Mouse (Mus musculus) lung, embryonic 14.5 days (tissue): Measurements from ENCODE around the gene Hepacam. TPM values are rescaled to one million over a fixed set of nuclear protein-coding genes. Genes with fewer than 3 reads are reported as not detected.

Experiments used
- ATAC-seq: fragments of 200-750 bp; cut with Nextera tagmentation; 2 replicates; pipeline ENCODE4 v1.8.0; 2017; ENCODE audit warnings: mild to moderate bottlenecking, moderate TSS enrichment, moderate library complexity; ENCODE audit not compliant: insufficient read depth
- DNase-seq: peaks from one replicate; pipeline ENCODE4 v3.0.0-alpha.2; 2015
- H3K27ac ChIP-seq: fragments of 300-500 bp; sonication (generic); 2 replicates; pipeline ENCODE4 v1.5.1; 2014; ENCODE audit warnings: low read depth, mild to moderate bottlenecking, moderate library complexity
- H3K27me3 ChIP-seq: fragments of 300-500 bp; sonication (generic); 2 replicates; pipeline ENCODE4 v1.6.1; 2014; ENCODE audit warnings: low read length, control low read depth; ENCODE audit not compliant: insufficient read depth
- H3K36me3 ChIP-seq: fragments of 300-500 bp; sonication (generic); 2 replicates; pipeline ENCODE4 v1.6.1; 2014; ENCODE audit warnings: control low read depth; ENCODE audit not compliant: insufficient read depth
- H3K4me1 ChIP-seq: fragments of 300-500 bp; sonication (generic); 2 replicates; pipeline ENCODE4 v1.6.1; 2014; ENCODE audit warnings: antibody characterized with exemption, control low read depth; ENCODE audit not compliant: insufficient read depth
- H3K4me2 ChIP-seq: fragments of 300-500 bp; sonication (generic); 2 replicates; pipeline ENCODE4 v1.6.1; 2014; ENCODE audit warnings: mild to moderate bottlenecking
- H3K4me3 ChIP-seq: fragments of 300-500 bp; sonication (generic); 2 replicates; pipeline ENCODE4 v1.5.1; 2014; ENCODE audit warnings: low read depth, low read length
- H3K9ac ChIP-seq: fragments of 300-500 bp; sonication (generic); 2 replicates; pipeline ENCODE4 v1.6.1; 2014
- H3K9me3 ChIP-seq: fragments of 300-500 bp; sonication (generic); 2 replicates; pipeline ENCODE4 v1.6.1; 2016; ENCODE audit warnings: low read depth, low read length, control low read depth
- CTCF ChIP-seq: IDR thresholded peaks from 2 replicates; pipeline ENCODE4 v1.5.1; 2016; ENCODE audit warnings: antibody characterized with exemption, low read depth
- WGBS: fragments of 180-500 bp; shearing (Covaris S2); extraction: QIAGEN DNeasy Blood & Tissue Kit; methylation state at CpG from one replicate; pipeline ENCODE4 v1.1.7; 2014; 5-methylcytosine and 5-hydroxymethylcytosine counted together
- polyA plus RNA-seq: library from polyadenylated mRNA; unstranded; fragments of >200 nt; fragmentation: Nextera tagmentation; extraction: Ambion mirVana; gene quantifications from 2 replicates; pipeline ENCODE4 v1.2.1, GENCODE M21; 2014

Gene Hepacam
- polyA plus RNA-seq = 0.07 TPM in 1 of 2 replicates, not detected in the other

GRCm38 (mm10) chr9:37367301-37368080, at the start of gene Hepacam:
Gene Hepacam, plus strand, starts transcription at chr9:37367351.
- H3K4me3 ChIP-seq = no peak within 1 kb of the TSS
- WGBS = 76% methylated on average over 17 of the region's 17 CpGs
- no peak within 1 kb of the TSS for H3K9ac ChIP-seq
- H3K4me1 ChIP-seq = no peaks in the 10 kb centered on the region
- no peak within 1 kb of the TSS for H3K4me2 ChIP-seq
- no peak within 1 kb of the TSS for H3K27ac ChIP-seq
- H3K9me3 ChIP-seq = no peaks in the 10 kb centered on the region
- H3K27me3 ChIP-seq = no peaks in the 10 kb centered on the region
- no peak for ATAC-seq
- no peak for DNase-seq
- no peak for TF ChIP-seq CTCF
- H3K36me3 ChIP-seq = no peaks in the 10 kb centered on the region

GRCm38 (mm10) chr9:37329456-37329855, 37.7 kb upstream of the Hepacam start:
- no peak overlapping the region for H3K4me3 ChIP-seq
- no peaks in the 10 kb centered on the region for H3K4me1 ChIP-seq
- peak; percentile 37 for DNase-seq
- TF ChIP-seq CTCF = peak; percentile 61
- no peak overlapping the region for H3K4me2 ChIP-seq
- 46% methylated on average over 3 of the region's 3 CpGs for WGBS
- no peak overlapping the region for H3K9ac ChIP-seq
- no peaks in the 10 kb centered on the region for H3K9me3 ChIP-seq
- no peak overlapping the region for H3K27ac ChIP-seq
- H3K36me3 ChIP-seq = no peaks in the 10 kb centered on the region
- ATAC-seq = no peak
- no peaks in the 10 kb centered on the region for H3K27me3 ChIP-seq

DNA sequence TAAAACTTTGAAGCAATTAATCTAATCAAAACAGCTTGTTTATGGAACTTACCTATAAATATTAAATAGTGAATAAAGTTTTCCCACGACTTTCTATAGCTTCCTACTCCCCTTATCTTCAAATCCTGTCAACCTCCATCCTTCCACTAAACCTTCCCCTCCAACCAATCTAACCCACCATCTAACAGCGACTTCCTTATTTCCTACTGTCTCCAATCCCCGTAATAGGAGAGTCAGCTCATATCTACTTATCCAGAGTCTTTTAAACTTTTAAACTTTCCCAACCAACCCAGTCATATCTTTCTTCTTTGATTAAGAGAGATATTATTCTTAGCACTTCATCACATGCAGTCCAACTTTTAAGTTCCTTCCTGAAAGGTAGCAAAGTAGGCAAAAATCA, 21.7 kb upstream of the Hepacam start:
- no peak for ATAC-seq
- Histone ChIP-seq H3K4me3 (no peak overlapping the region), H3K27ac (no peak overlapping the region), H3K4me1 (no peaks in the 10 kb centered on the region), H3K9ac (no peak overlapping the region), H3K36me3 (0 out of 2 replicates have a peak, but pooled peaks cover 11% of the 10 kb centered on the region), H3K4me2 (no peak overlapping the region), H3K9me3 (no peaks in the 10 kb centered on the region), H3K27me3 (no peaks in the 10 kb centered on the region)
- 64% methylated on average over 3 of the region's 3 CpGs for WGBS
- TF ChIP-seq CTCF = no peak
- no peak for DNase-seq

DNA sequence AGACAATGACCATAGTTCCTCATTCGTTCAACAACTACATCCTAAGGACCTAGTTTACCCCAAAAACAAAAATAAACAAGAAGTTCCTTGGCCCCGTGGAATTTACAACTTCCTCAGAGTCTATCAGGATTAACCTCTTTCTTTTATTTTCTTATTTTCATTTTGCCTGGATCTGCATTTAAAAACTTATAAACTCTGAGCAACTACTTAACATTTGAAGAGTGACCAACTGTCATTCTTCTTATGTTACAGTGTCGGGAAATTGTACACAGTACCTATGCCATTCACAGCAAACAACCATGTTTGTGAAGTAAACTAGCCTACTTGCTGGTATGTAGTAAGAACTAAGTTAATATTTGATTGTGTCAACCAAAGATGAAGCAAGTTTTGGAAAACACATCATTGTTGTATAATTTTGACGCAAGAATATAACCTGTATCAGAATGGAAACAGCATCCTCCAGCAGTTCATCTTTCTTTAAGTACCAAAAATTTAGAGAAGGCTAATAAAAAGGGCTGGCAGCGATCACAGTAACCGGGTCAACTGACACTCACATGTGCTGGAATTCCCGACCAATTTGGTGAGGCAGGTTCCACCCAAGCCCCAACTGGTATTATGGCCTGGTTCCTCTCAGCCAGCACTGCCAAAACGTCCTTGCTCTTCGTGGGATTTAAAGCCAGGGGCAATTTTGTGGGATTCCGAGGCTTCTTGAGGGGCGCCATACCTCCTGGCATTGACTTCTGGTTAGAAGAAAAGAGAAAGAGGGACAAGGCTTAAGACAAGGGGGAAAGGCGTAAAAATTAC, 19.8 kb upstream of the Hepacam start:
- no peak for ATAC-seq
- WGBS = 14% methylated on average over 12 of the region's 12 CpGs
- TF ChIP-seq CTCF = no peak

DNA sequence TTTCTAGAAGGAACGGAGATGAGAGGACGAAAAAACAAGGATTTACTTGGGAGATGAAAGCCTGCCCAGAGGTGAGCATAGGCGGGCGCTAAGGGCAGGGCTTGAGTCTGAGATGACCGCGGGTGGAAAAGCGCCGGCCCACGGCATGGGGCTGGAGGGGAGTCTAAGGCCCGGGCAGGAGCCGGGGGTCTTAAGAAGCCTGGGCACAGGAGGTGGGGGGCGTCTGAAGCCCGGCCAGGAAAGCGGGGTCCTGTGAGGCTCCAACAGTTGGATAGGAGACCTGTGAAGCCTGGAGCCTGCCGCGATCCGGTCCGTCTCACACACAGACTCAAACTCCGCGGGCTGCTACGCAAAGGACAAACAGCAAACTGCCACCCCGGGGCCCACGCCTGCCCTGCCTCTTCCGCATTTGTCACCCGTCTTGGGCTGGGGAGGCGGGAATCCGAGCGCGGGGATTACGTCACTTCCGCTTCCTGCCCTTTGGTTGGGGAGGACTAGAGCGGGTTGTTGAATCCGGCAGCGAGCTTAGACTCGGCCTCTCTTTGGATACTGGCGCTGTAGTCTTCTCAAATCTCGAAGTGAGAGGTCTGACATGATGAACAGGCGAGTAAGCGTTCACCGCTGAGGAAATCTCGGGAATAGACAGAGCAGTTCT, 19.0 kb upstream of the Hepacam start, which contains the start of gene Ccdc15:
TSS of gene Ccdc15 (minus strand) at position 445 of the 655 bp plus-strand sequence.
- no peak for TF ChIP-seq CTCF
- Histone ChIP-seq H3K4me3 (peak within 1 kb of the TSS; percentile 56), H3K27ac (peak within 1 kb of the TSS; percentile 92), H3K36me3 (no peaks in the 10 kb centered on the region), H3K9me3 (no peaks in the 10 kb centered on the region), H3K4me1 (no peaks in the 10 kb centered on the region), H3K9ac (peak within 1 kb of the TSS; percentile 76), H3K4me2 (peak within 1 kb of the TSS; percentile 81), H3K27me3 (no peaks in the 10 kb centered on the region)
- under 1% methylated on average over 41 of the region's 41 CpGs for WGBS
- peak; percentile 99 for DNase-seq
- peak; percentile 99 for ATAC-seq

More for the DNA sequence above, 19.8 kb upstream of the Hepacam start:
- Histone ChIP-seq H3K9ac (peak overlapping the region; percentile 76), H3K4me3 (peak overlapping the region; percentile 56), H3K27me3 (no peaks in the 10 kb centered on the region), H3K4me2 (peak overlapping the region; percentile 81), H3K9me3 (no peaks in the 10 kb centered on the region), H3K36me3 (0 out of 2 replicates have a peak, but pooled peaks cover under 1% of the 10 kb centered on the region), H3K4me1 (no peaks in the 10 kb centered on the region), H3K27ac (peak overlapping the region; percentile 92)
- peak; percentile 56 for DNase-seq

DNA sequence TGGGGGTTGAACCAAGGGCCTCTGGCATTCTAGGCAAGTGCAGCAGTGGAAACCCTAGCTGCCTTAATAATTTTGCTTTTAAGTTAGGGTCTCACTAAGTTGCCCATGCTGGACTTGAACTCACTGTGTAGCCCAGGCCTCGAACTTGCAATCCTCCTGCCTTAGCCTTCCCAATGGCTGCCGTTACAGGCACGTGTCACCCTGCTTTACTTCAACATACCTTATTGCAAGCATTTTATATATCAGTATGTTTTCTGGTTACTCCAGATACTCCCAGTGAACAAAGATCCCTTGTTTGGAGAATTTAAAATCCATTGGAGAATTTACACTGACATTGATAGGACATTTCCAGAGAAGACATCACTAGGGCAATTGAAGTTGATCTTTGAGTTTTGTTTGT, 18.1 kb upstream of the Hepacam start:
- Histone ChIP-seq H3K4me2 (peak overlapping the region; percentile 81), H3K4me3 (peak overlapping the region; percentile 56), H3K36me3 (no peaks in the 10 kb centered on the region), H3K27me3 (no peaks in the 10 kb centered on the region), H3K9me3 (no peaks in the 10 kb centered on the region), H3K9ac (no peak overlapping the region), H3K4me1 (no peaks in the 10 kb centered on the region), H3K27ac (no peak overlapping the region)
- no peak for ATAC-seq
- TF ChIP-seq CTCF = no peak
- no peak for DNase-seq
- 92% methylated on average over 3 of the region's 3 CpGs for WGBS
